Comparison of ENCODE assay signal across 8 mouse cellular contexts in genomic region chr17:28079618-28080017, GRCm38 (mm10). TPM values are rescaled to one million over a fixed set of nuclear protein-coding genes. Genes with fewer than 3 reads are reported as not detected.
DNase-seq lines count a peak whose midpoint lies in the region; ATAC-seq and TF ChIP-seq lines count a peak whose summit lies in the region.

No protein-coding gene starts in this region.

- peak; percentile 80 for DNase-seq in c-Kit-positive CD71-positive TER-119-negative erythroid progenitor cells, embryonic 14.5 days (ENCODE audit: low read depth)
- peak; percentile 95 for DNase-seq in forebrain, embryonic 14.5 days (ENCODE audit: low spot score)
- DNase-seq in heart, postnatal 14 days = peak; percentile 87 to 90
- DNase-seq in large intestine, adult 2 months (ENCODE audit: low read depth, low spot score) = peak; percentile 78
- peak; percentile 84 for DNase-seq in lung, adult 2 months
- DNase-seq in testis, postnatal 10 days (ENCODE audit: low spot score) = peak; percentile 93

- H3K9ac ChIP-seq in ES-Bruce4 (ENCODE audit: low read depth, poor library complexity, severe bottlenecking) = peak overlapping the region; percentile 86
- H3K9ac ChIP-seq in forebrain, embryonic 14.5 days (ENCODE audit: low read length) = peak overlapping the region; percentile 63
- peak overlapping the region; percentile 61 for H3K9ac ChIP-seq in neural tube, embryonic 15.5 days (replicated peaks)

- H3K9me3 ChIP-seq in ES-Bruce4 (replicated peaks; ENCODE audit: control insufficient read depth, insufficient read depth, low read length, poor library complexity, severe bottlenecking) = no peaks in the 10 kb centered on the region
- H3K9me3 ChIP-seq in forebrain, embryonic 14.5 days (replicated peaks; ENCODE audit: control insufficient read depth, low read length) = no peaks in the 10 kb centered on the region
- no peaks in the 10 kb centered on the region for H3K9me3 ChIP-seq in neural tube, embryonic 15.5 days (replicated peaks)

- TF ChIP-seq POLR2A in ES-Bruce4 (IDR thresholded peaks at IDR 0.05; ENCODE audit: insufficient read depth, low read length) = no peak
- no peak for TF ChIP-seq POLR2A in lung, adult 2 months (IDR thresholded peaks at IDR 0.05; ENCODE audit: borderline replicate concordance, extremely low read depth, low read depth, low read length)

- peak; percentile 89 for TF ChIP-seq CTCF in ES-Bruce4 (IDR thresholded peaks at IDR 0.05; ENCODE audit: low read depth, low read length)
- peak; percentile 80 for TF ChIP-seq CTCF in lung, adult 2 months (IDR thresholded peaks at IDR 0.05; ENCODE audit: insufficient read depth, low read length)

- WGBS in forebrain, embryonic 14.5 days = under 1% methylated on average over 25 of the region's 25 CpGs
- under 1% methylated on average over 25 of the region's 25 CpGs for WGBS in large intestine, adult 2 months
- WGBS in lung, adult 2 months = 1% methylated on average over 25 of the region's 25 CpGs
- WGBS in neural tube, embryonic 15.5 days = under 1% methylated on average over 25 of the region's 25 CpGs

- peaks cover 5% of the 10 kb centered on the region for H3K4me1 ChIP-seq in ES-Bruce4 (ENCODE audit: control insufficient read depth, insufficient read depth, low read length)
- no peaks in the 10 kb centered on the region for H3K4me1 ChIP-seq in forebrain, embryonic 14.5 days (ENCODE audit: control insufficient read depth, insufficient read depth, low read length)
- no peaks in the 10 kb centered on the region for H3K4me1 ChIP-seq in lung, adult 2 months (ENCODE audit: control insufficient read depth, insufficient read depth, low read length)
- H3K4me1 ChIP-seq in neural tube, embryonic 15.5 days = peaks cover 18% of the 10 kb centered on the region

- H3K4me2 ChIP-seq in forebrain, embryonic 14.5 days (ENCODE audit: low read length) = peak overlapping the region; percentile 100
- H3K4me2 ChIP-seq in neural tube, embryonic 15.5 days = peak overlapping the region; percentile 100

- H3K27ac ChIP-seq in ES-Bruce4 (ENCODE audit: insufficient read depth, low read length) = peak overlapping the region; percentile 5; the same call in 1 of the 2 replicates
- H3K27ac ChIP-seq in forebrain, embryonic 14.5 days (ENCODE audit: low read depth, low read length) = no peak overlapping the region
- H3K27ac ChIP-seq in neural tube, embryonic 15.5 days (replicated peaks) = 0 out of 2 replicates have a peak overlapping the region, but pooled peaks have one; percentile 5

- TF ChIP-seq EP300 in ES-Bruce4 (IDR thresholded peaks at IDR 0.05; ENCODE audit: insufficient read depth, low read depth, low read length) = peak; percentile 93

- peak overlapping the region; percentile 71 for H3K4me3 ChIP-seq in ES-Bruce4 (ENCODE audit: low read depth, low read length)
- peak overlapping the region; percentile 55 for H3K4me3 ChIP-seq in forebrain, embryonic 14.5 days (ENCODE audit: low read depth, low read length)
- H3K4me3 ChIP-seq in lung, adult 2 months (replicated peaks; ENCODE audit: extremely low read depth, low read depth, low read length) = peak overlapping the region; percentile 42
- H3K4me3 ChIP-seq in neural tube, embryonic 15.5 days (replicated peaks) = peak overlapping the region; percentile 61

- H3K36me3 ChIP-seq in ES-Bruce4 (ENCODE audit: control insufficient read depth, insufficient read depth, low read length, poor library complexity, severe bottlenecking) = no peaks in the 10 kb centered on the region
- H3K36me3 ChIP-seq in forebrain, embryonic 14.5 days (ENCODE audit: control insufficient read depth, insufficient read depth, low read length) = no peaks in the 10 kb centered on the region
- no peaks in the 10 kb centered on the region for H3K36me3 ChIP-seq in neural tube, embryonic 15.5 days

- H3K27me3 ChIP-seq in ES-Bruce4 (ENCODE audit: control insufficient read depth, insufficient read depth, low read length, poor library complexity, severe bottlenecking) = no peaks in the 10 kb centered on the region
- no peaks in the 10 kb centered on the region for H3K27me3 ChIP-seq in forebrain, embryonic 14.5 days (replicated peaks; ENCODE audit: control insufficient read depth, insufficient read depth, low read length)
- H3K27me3 ChIP-seq in neural tube, embryonic 15.5 days (replicated peaks) = no peaks in the 10 kb centered on the region

- intact Hi-C loops in heart, postnatal 14 days (cut with DNase I) = loop anchor here (1.0 to 10.0 kb wide), 3 partner anchors 89 to 225 kb away; no protein-coding TSS in a partner anchor

- ATAC-seq in forebrain, embryonic 14.5 days = peak; percentile 62
- peak; percentile 60 for ATAC-seq in neural tube, embryonic 15.5 days (ENCODE audit: low FRiP score)

RNA-seq across cellular contexts. Expression of gene Tcp11, which starts 0.8 kb away (rescaled TPM):
- polyA plus RNA-seq in ES-Bruce4 (2011; ENCODE audit: insufficient read depth, insufficient read length, low read depth, missing spikeins) = 11.6 and 18.9 TPM in 2 replicates
- polyA plus RNA-seq in forebrain, embryonic 14.5 days (2014; fragmentation: Nextera tagmentation; extraction: Ambion mirVana) = 1.6 TPM in 2 replicates
- total RNA-seq in heart, postnatal 14 days (2021) = not detected
- polyA plus RNA-seq in large intestine, adult 2 months (2012; rRNA removed) = 1.0 and 1.3 TPM in 2 replicates
- polyA plus RNA-seq in lung, adult 2 months (2012; rRNA removed) = 13.4 and 16.9 TPM in 2 replicates
- polyA plus RNA-seq in neural tube, embryonic 15.5 days (2015; fragmentation: Nextera tagmentation; extraction: Ambion mirVana) = 1.4 and 1.8 TPM in 2 replicates
